Comparison of ENCODE assay signal across 29 mouse cellular contexts in genomic region chr14:8158721-8159120, GRCm38 (mm10).
"Had no signal": no experiment of that assay in that cellular context is flagged by ENCODE, and none has a peak within 500 bp of the region (broad histone marks: within the 10 kb centered on the region; RNA-seq: fewer than 3 reads in every experiment).

No protein-coding gene starts in this region.

- H3K4me1 ChIP-seq: heart, embryonic 10.5 days; heart, embryonic 12.5 days; hindbrain, embryonic 10.5 days; hindbrain, embryonic 12.5 days; intestine, embryonic 15.5 days; kidney, embryonic 15.5 days; limb, embryonic 13.5 days; limb, embryonic 15.5 days; liver, embryonic 12.5 days had no signal

- H3K4me3 ChIP-seq: gastrocnemius, adult 2 months; heart, embryonic 10.5 days; heart, embryonic 12.5 days; hindbrain, embryonic 10.5 days; hindbrain, embryonic 12.5 days; intestine, embryonic 15.5 days; kidney, embryonic 15.5 days; limb, embryonic 13.5 days; limb, embryonic 15.5 days; liver, embryonic 12.5 days had no signal

- H3K9me3 ChIP-seq: heart, embryonic 10.5 days; heart, embryonic 12.5 days; hindbrain, embryonic 10.5 days; hindbrain, embryonic 12.5 days; intestine, embryonic 15.5 days; kidney, embryonic 15.5 days; limb, embryonic 13.5 days; limb, embryonic 15.5 days; liver, embryonic 12.5 days had no signal

- DNase-seq: gastrocnemius, adult 2 months; gastrocnemius, postnatal 10 days; gastrocnemius, postnatal 25 days; heart, adult 18-20 months; heart, postnatal 14 days; heart, postnatal 36 days; kidney, adult 18-20 months; kidney, adult 8-10 months; kidney, postnatal 14 days; kidney, postnatal 36 days; layer of hippocampus, adult 9-11 months; layer of hippocampus, postnatal 36 days; left cerebral cortex, postnatal 4 days; lung, adult 18-20 months had no signal

- H3K9ac ChIP-seq: heart, embryonic 12.5 days; hindbrain, embryonic 12.5 days; hindbrain, embryonic 14.5 days; intestine, embryonic 15.5 days; kidney, embryonic 15.5 days; limb, embryonic 13.5 days; limb, embryonic 15.5 days; liver, embryonic 12.5 days; liver, embryonic 14.5 days had no signal

- H3K27me3 ChIP-seq: heart, embryonic 12.5 days; hindbrain, embryonic 12.5 days; intestine, embryonic 15.5 days; kidney, embryonic 15.5 days; limb, embryonic 13.5 days; limb, embryonic 15.5 days; liver, embryonic 12.5 days had no signal

- ATAC-seq: hindbrain, embryonic 16.5 days; inflammation-experienced regulatory T-cells, adult 6 months; intestine, embryonic 15.5 days; intestine, postnatal 0 days; liver, embryonic 12.5 days had no signal

- H3K27ac ChIP-seq: gastrocnemius, adult 2 months; heart, embryonic 10.5 days; hindbrain, embryonic 10.5 days; hindbrain, embryonic 12.5 days; hindbrain, embryonic 14.5 days; intestine, embryonic 15.5 days; kidney, embryonic 15.5 days; kidney, postnatal 0 days; limb, embryonic 13.5 days; limb, embryonic 15.5 days; liver, embryonic 12.5 days; liver, embryonic 14.5 days had no signal

- H3K4me2 ChIP-seq: heart, embryonic 12.5 days; hindbrain, embryonic 12.5 days; hindbrain, embryonic 14.5 days; intestine, embryonic 15.5 days; kidney, embryonic 15.5 days; limb, embryonic 13.5 days; limb, embryonic 15.5 days; liver, embryonic 12.5 days had no signal
